Mouse (Mus musculus) embryonic stem cell, embryonic (primary cell): ENCODE measurements at regions not wholly inside any gene's neighbourhood (a gene's known extent, or its start where the extent isn't known, plus 50 kb on each side); places are given as distances from the start of the nearest gene placed in this dataset.

Experiments used
- CTCF ChIA-PET, 4 experiments: fragments of 300-600 bp in 2 of 4; fragments of 350-600 bp in 2 of 4; sonication (Branson Sonifier 250); formaldehyde crosslinking; loops; one replicate each; lab custom pipeline; 2022; ENCODE audit warnings: inconsistent platforms in 2 of 4; lab: Charles Lee
- POLR2A ChIA-PET, 4 experiments: fragments of 300-600 bp in 2 of 4; fragments of 350-600 bp in 2 of 4; sonication (Branson Sonifier 250); formaldehyde crosslinking; loops; one replicate each; lab custom pipeline; 2022; ENCODE audit warnings: antibody characterized with exemption in 4 of 4, inconsistent platforms in 1 of 4; lab: Charles Lee

GRCm38 (mm10) chr16:31370590-31371092 is 51.4 kb upstream of the Bdh1 start:
- CTCF ChIA-PET, result interaction anchor here in 1 of 4 experiments (0.6 kb wide), 1 partner anchor 884 kb away, joined by 4 read pairs; no protein-coding TSS in a partner anchor
- POLR2A ChIA-PET, result interaction anchor here in 1 of 4 experiments (0.6 kb wide), 1 partner anchor 738 kb away, joined by 5 read pairs; no protein-coding TSS in a partner anchor

GRCm38 (mm10) chr16:31369849-31370248 is 52.2 kb upstream of the Bdh1 start:
- CTCF ChIA-PET, result no interaction called here
- POLR2A ChIA-PET, result interaction anchor here in 1 of 4 experiments (0.6 kb wide), 1 partner anchor 113 kb away, joined by 4 read pairs; no protein-coding TSS in a partner anchor

GRCm38 (mm10) chr16:31367521-31368245 is 53.1 kb upstream of the Apod start:
- CTCF ChIA-PET, result interaction anchor here in 1 of 4 experiments (1.1 kb wide), 1 partner anchor 37 kb away, joined by 4 read pairs; no protein-coding TSS in a partner anchor

GRCm38 (mm10) chr16:31366033-31366432 is 51.4 kb upstream of the Apod start:
- CTCF ChIA-PET, result interaction anchor here in 1 of 4 experiments (0.6 kb wide), 1 partner anchor 60 kb away, joined by 3 read pairs; no protein-coding TSS in a partner anchor
- POLR2A ChIA-PET, result no interaction called here

More at GRCm38 (mm10) chr16:31367521-31368245, 53.1 kb upstream of the Apod start:
- POLR2A ChIA-PET, result interaction anchor here in 2 of 4 experiments (0.7 to 1.1 kb wide), 4 partner anchors 11 to 236 kb away, joined by 3 to 4 read pairs (median 3); no protein-coding TSS in a partner anchor

- ChIA-PET POLR2A (interaction anchor here in 3 of 4 experiments (0.6 to 1.6 kb wide), 6 partner anchors 8 to 114 kb away, joined by 3 to 5 read pairs (median 3); no protein-coding TSS in a partner anchor), CTCF (interaction anchor here in 1 of 4 experiments (0.7 kb wide), 2 partner anchors 48 to 333 kb away, joined by 3 to 4 read pairs; no protein-coding TSS in a partner anchor)
Measured at GRCm38 (mm10) chr16:31364475-31364874, 49.9 kb upstream of the Apod start.
